In genomic region chr8:119224547-119224946, GRCm38 (mm10) we compare ENCODE assay signal across 9 mouse cellular contexts.
A peak's percentile ranks its signal among the peaks of the same experiment; 100 is the strongest.
DNase-seq lines count a peak whose midpoint lies in the region; ATAC-seq and TF ChIP-seq lines count a peak whose summit lies in the region.
"Had no signal": no experiment of that assay in that cellular context is flagged by ENCODE, and none has a peak within 500 bp of the region (broad histone marks: within the 10 kb centered on the region; RNA-seq: fewer than 3 reads in every experiment).

No protein-coding gene starts in this region.

- ATAC-seq in monocyte, adult 5-6 weeks (replicated peaks; ENCODE audit: insufficient number of reproducible peaks, low FRiP score, low TSS enrichment, poor library complexity, severe bottlenecking): no peak

- H3K4me3 ChIP-seq in lung, adult 2 months (replicated peaks; ENCODE audit: extremely low read depth, low read depth, low read length): no peak overlapping the region
- H3K4me3 ChIP-seq: limb, embryonic 13.5 days had no signal

- DNase-seq in heart, adult 18-20 months: peak; percentile 33 to 79
- DNase-seq in heart, postnatal 25 days (ENCODE audit: low spot score): no peak
- DNase-seq in right cerebral cortex, adult 18-20 months: peak; percentile 20
- DNase-seq in right cerebral cortex, postnatal 25 days: no peak
- DNase-seq in adrenal gland, postnatal 14 days: peak; percentile 58
- peak; percentile 14 for DNase-seq in forelimb bud, embryonic 11.5 days (ENCODE audit: low read depth, low spot score)
- DNase-seq in lung, adult 2 months: peak; percentile 42

- intact Hi-C loops in heart, postnatal 25 days (cut with DNase I): loop anchor here (1.0 to 2.0 kb wide), 2 partner anchors 74 to 160 kb away; no protein-coding TSS in a partner anchor

- TF ChIP-seq CTCF in lung, adult 2 months (IDR thresholded peaks at IDR 0.05; ENCODE audit: insufficient read depth, low read length): peak; percentile 53

- 0% methylated on average over 1 of the region's 1 CpGs for WGBS in lung, adult 2 months

- no peak for TF ChIP-seq POLR2A in lung, adult 2 months (IDR thresholded peaks at IDR 0.05; ENCODE audit: borderline replicate concordance, extremely low read depth, low read depth, low read length)

- no peaks in the 10 kb centered on the region for H3K4me1 ChIP-seq in lung, adult 2 months (ENCODE audit: control insufficient read depth, insufficient read depth, low read length)
- H3K4me1 ChIP-seq: limb, embryonic 13.5 days had no signal

Comparison
In these comparisons a context has a peak if more than half of its experiments do, and no peak if none do; other contexts are left out.
1. DNase-seq: peak in heart, adult 18-20 months (2 of 2), right cerebral cortex, adult 18-20 months (single experiment), adrenal gland, postnatal 14 days (single experiment), forelimb bud, embryonic 11.5 days (single experiment) and lung, adult 2 months (single experiment); none in heart, postnatal 25 days (single experiment) and right cerebral cortex, postnatal 25 days (single experiment).